Comparison of ENCODE assay signal across 20 mouse cellular contexts in genomic region chr12:69804393-69805070, GRCm38 (mm10). TPM values are rescaled to one million over a fixed set of nuclear protein-coding genes. Genes with fewer than 3 reads are reported as not detected.
A peak's percentile ranks its signal among the peaks of the same experiment; 100 is the strongest.
DNase-seq lines count a peak whose midpoint lies in the region; ATAC-seq and TF ChIP-seq lines count a peak whose summit lies in the region.
"Had no signal": no experiment of that assay in that cellular context is flagged by ENCODE, and none has a peak within 500 bp of the region (broad histone marks: within the 10 kb centered on the region; RNA-seq: fewer than 3 reads in every experiment).

No protein-coding gene starts in this region.

- TF ChIP-seq EP300 in liver, postnatal 0 days (IDR thresholded peaks at IDR 0.05; ENCODE audit: low read depth): peak; percentile 92

- 60% methylated on average over 10 of the region's 10 CpGs for WGBS in limb, embryonic 12.5 days
- 90% methylated on average over 10 of the region's 10 CpGs for WGBS in limb, embryonic 10.5 days
- 87% methylated on average over 10 of the region's 10 CpGs for WGBS in liver, postnatal 0 days (ENCODE audit: insufficient replicate concordance)
- 92% methylated on average over 10 of the region's 10 CpGs for WGBS in intestine, postnatal 0 days

- H3K36me3 ChIP-seq in limb, embryonic 12.5 days: peaks cover 59% of the 10 kb centered on the region
- peaks cover 60% of the 10 kb centered on the region for H3K36me3 ChIP-seq in limb, embryonic 10.5 days
- peaks cover 51% of the 10 kb centered on the region for H3K36me3 ChIP-seq in liver, postnatal 0 days (replicated peaks; ENCODE audit: insufficient read depth, low read length)
- peaks cover 33% of the 10 kb centered on the region for H3K36me3 ChIP-seq in intestine, postnatal 0 days (ENCODE audit: control insufficient read depth, insufficient read depth)

- H3K4me2 ChIP-seq in limb, embryonic 12.5 days: no peak overlapping the region
- no peak overlapping the region for H3K4me2 ChIP-seq in liver, postnatal 0 days (ENCODE audit: low read depth, low read length)
- H3K4me2 ChIP-seq in intestine, postnatal 0 days (replicated peaks; ENCODE audit: low read depth): no peak overlapping the region
- H3K4me2 ChIP-seq: embryonic facial prominence, embryonic 13.5 days; heart, embryonic 13.5 days; hindbrain, embryonic 12.5 days had no signal

- no peak overlapping the region; the same call in 1 of the 2 replicates for H3K27ac ChIP-seq in limb, embryonic 12.5 days
- no peak overlapping the region for H3K27ac ChIP-seq in limb, embryonic 10.5 days
- no peak overlapping the region; the same call in 1 of the 2 replicates for H3K27ac ChIP-seq in liver, postnatal 0 days (ENCODE audit: low read depth)
- no peak overlapping the region for H3K27ac ChIP-seq in intestine, postnatal 0 days (ENCODE audit: low read depth, low read length)
- H3K27ac ChIP-seq: embryonic facial prominence, embryonic 13.5 days; forebrain, embryonic 10.5 days; gastrocnemius, adult 2 months; heart, embryonic 13.5 days; hindbrain, embryonic 12.5 days had no signal

- no peaks in the 10 kb centered on the region for H3K27me3 ChIP-seq in limb, embryonic 12.5 days
- no peaks in the 10 kb centered on the region for H3K27me3 ChIP-seq in limb, embryonic 10.5 days (ENCODE audit: low read depth, poor library complexity, severe bottlenecking)
- no peaks in the 10 kb centered on the region for H3K27me3 ChIP-seq in liver, postnatal 0 days (ENCODE audit: insufficient read depth, low read length)
- no peaks in the 10 kb centered on the region for H3K27me3 ChIP-seq in intestine, postnatal 0 days (replicated peaks; ENCODE audit: control insufficient read depth, insufficient read depth, low read length)
- H3K27me3 ChIP-seq: embryonic facial prominence, embryonic 13.5 days; heart, embryonic 13.5 days; hindbrain, embryonic 12.5 days had no signal

- no peak for TF ChIP-seq CTCF in liver, postnatal 0 days (IDR thresholded peaks at IDR 0.05; ENCODE audit: low read depth)
- no peak for TF ChIP-seq CTCF in intestine, postnatal 0 days (IDR thresholded peaks at IDR 0.05; ENCODE audit: low read depth)

- H3K9me3 ChIP-seq in limb, embryonic 12.5 days: no peaks in the 10 kb centered on the region
- H3K9me3 ChIP-seq in limb, embryonic 10.5 days (replicated peaks): no peaks in the 10 kb centered on the region
- H3K9me3 ChIP-seq in liver, postnatal 0 days (ENCODE audit: low read length): no peaks in the 10 kb centered on the region
- no peaks in the 10 kb centered on the region for H3K9me3 ChIP-seq in intestine, postnatal 0 days (ENCODE audit: control insufficient read depth)
- H3K9me3 ChIP-seq: embryonic facial prominence, embryonic 13.5 days; forebrain, embryonic 10.5 days; heart, embryonic 13.5 days; hindbrain, embryonic 12.5 days had no signal

- H3K4me1 ChIP-seq in limb, embryonic 12.5 days (replicated peaks): peaks cover 18% of the 10 kb centered on the region
- H3K4me1 ChIP-seq in limb, embryonic 10.5 days: no peaks in the 10 kb centered on the region
- no peaks in the 10 kb centered on the region for H3K4me1 ChIP-seq in liver, postnatal 0 days (ENCODE audit: insufficient read depth)
- no peaks in the 10 kb centered on the region for H3K4me1 ChIP-seq in intestine, postnatal 0 days (replicated peaks; ENCODE audit: control insufficient read depth, insufficient read depth, low read length)
- H3K4me1 ChIP-seq: hindbrain, embryonic 12.5 days had no signal

- ATAC-seq in limb, embryonic 12.5 days (ENCODE audit: insufficient number of reproducible peaks, insufficient read depth, low FRiP score, low TSS enrichment, low read depth): 0 out of 2 replicates have a peak, but pooled peaks have one; percentile 28
- peak; percentile 66 for ATAC-seq in erythroblast, adult 5-6 weeks (replicated peaks; ENCODE audit: low FRiP score, poor library complexity, severe bottlenecking)
- peak; percentile 83 for ATAC-seq in erythroid progenitor cell, adult 5-6 weeks (replicated peaks; ENCODE audit: low FRiP score, poor library complexity, severe bottlenecking)
- ATAC-seq in liver, postnatal 0 days: no peak
- ATAC-seq in intestine, postnatal 0 days: no peak
- ATAC-seq: forebrain, embryonic 14.5 days had no signal

- no peak overlapping the region for H3K9ac ChIP-seq in limb, embryonic 12.5 days (replicated peaks)
- H3K9ac ChIP-seq in liver, postnatal 0 days (replicated peaks): no peak overlapping the region
- H3K9ac ChIP-seq in intestine, postnatal 0 days (ENCODE audit: low read depth, low read length): no peak overlapping the region
- H3K9ac ChIP-seq: embryonic facial prominence, embryonic 13.5 days; heart, embryonic 13.5 days; hindbrain, embryonic 12.5 days had no signal

- no peak overlapping the region for H3K4me3 ChIP-seq in limb, embryonic 12.5 days (replicated peaks)
- no peak overlapping the region for H3K4me3 ChIP-seq in limb, embryonic 10.5 days
- H3K4me3 ChIP-seq in liver, postnatal 0 days (ENCODE audit: low read depth, low read length): no peak overlapping the region
- H3K4me3 ChIP-seq in intestine, postnatal 0 days (ENCODE audit: low read depth, low read length): no peak overlapping the region
- H3K4me3 ChIP-seq: embryonic facial prominence, embryonic 13.5 days; forebrain, embryonic 10.5 days; gastrocnemius, adult 2 months; heart, embryonic 13.5 days; hindbrain, embryonic 12.5 days had no signal

- no peak for DNase-seq in limb, embryonic 10.5 days (ENCODE audit: low spot score)
- no peak for DNase-seq in liver, postnatal 0 days
- no peak for DNase-seq in neural tube, embryonic 10.5 days (ENCODE audit: extremely low spot score, low spot score)
- DNase-seq: adrenal gland, adult 2 months; adrenal gland, postnatal 25 days; cerebellum, adult 18-20 months; cerebellum, adult 9-11 months; cerebellum, postnatal 36 days; gastrocnemius, adult 2 months; gastrocnemius, postnatal 36 days; heart, postnatal 4 days had no signal

RNA-seq across cellular contexts. Expression of gene Cdkl1, which starts 13.5 kb away (rescaled TPM):
- 0.88 and 1.2 TPM in 2 replicates for polyA plus RNA-seq in limb, embryonic 12.5 days (2016; fragmentation: Nextera tagmentation; extraction: Ambion mirVana)
- 1.0 and 1.2 TPM in 2 replicates for polyA plus RNA-seq in limb, embryonic 10.5 days (2016; fragmentation: Nextera tagmentation; extraction: Ambion mirVana)
- total RNA-seq in erythroblast, adult 5-6 weeks (2015; ENCODE audit: low replicate concordance): 43.6 and 51.4 TPM in 2 replicates
- total RNA-seq in erythroblast, adult 5-6 weeks (2017; ENCODE audit: low replicate concordance): 86.7 and 87.6 TPM in 2 replicates
- total RNA-seq in erythroid progenitor cell, adult 5-6 weeks (2015; ENCODE audit: low replicate concordance): 8.0 and 15.9 TPM in 2 replicates
- total RNA-seq in erythroid progenitor cell, adult 5-6 weeks (2017; ENCODE audit: low replicate concordance): 11.2 and 36.3 TPM in 2 replicates
- polyA plus RNA-seq in liver, postnatal 0 days (2015; fragmentation: Nextera tagmentation; extraction: Ambion mirVana): 1.8 and 2.2 TPM in 2 replicates
- 1.5 and 1.6 TPM in 2 replicates for polyA plus RNA-seq in intestine, postnatal 0 days (2015; fragmentation: Nextera tagmentation; extraction: Ambion mirVana)

Comparison
In these comparisons a context has a peak if more than half of its experiments do, and no peak if none do; other contexts are left out.
1. ATAC-seq: peak in limb, embryonic 12.5 days (single experiment), erythroblast, adult 5-6 weeks (single experiment) and erythroid progenitor cell, adult 5-6 weeks (single experiment); none in liver, postnatal 0 days (single experiment) and intestine, postnatal 0 days (single experiment).